Mouse (Mus musculus): ENCODE measurements around the gene Atad5. TPM values are rescaled to one million over a fixed set of nuclear protein-coding genes. Genes with fewer than 3 reads are reported as not detected.
"Not testable (repeated sequence)": the region's sequence is repeated elsewhere in the genome, so short reads cannot be mapped to it uniquely, and the experiment has no call there.

Atad5 gene
- polyA plus RNA-seq, 1 experiment from 2014 or later, result 4.9 TPM

- Histone ChIP-seq H3K4me1 (replicated peaks; ENCODE audit: insufficient read depth, low read length) (no peaks in the 10 kb centered on the region), H3K9ac (ENCODE audit: low read depth, low read length) (no peak overlapping the region), H3K9me3 (replicated peaks; ENCODE audit: low read length) (no peaks in the 10 kb centered on the region), H3K36me3 (ENCODE audit: insufficient read depth, low read length) (no peaks in the 10 kb centered on the region), H3K27ac (no peak overlapping the region), H3K4me2 (ENCODE audit: low read length) (no peak overlapping the region), H3K4me3 (replicated peaks; ENCODE audit: low read depth, low read length) (no peak overlapping the region), H3K27me3 (ENCODE audit: insufficient read depth, low read length) (no peaks in the 10 kb centered on the region)
- 83% methylated on average over 8 of the region's 8 CpGs for WGBS
- DNase-seq (ENCODE audit: low spot score), result no peak
- no peak for ATAC-seq (replicated peaks; ENCODE audit: low FRiP score, low read depth)
- TF ChIP-seq CTCF (IDR thresholded peaks at IDR 0.05; ENCODE audit: low read depth), result no peak
Observed at GRCm38 (mm10) chr11:80178316-80178715, 89.1 kb downstream of the Atad5 start.

- H3K4me2 ChIP-seq (ENCODE audit: low read length), result no peak overlapping the region
- no peaks in the 10 kb centered on the region for H3K36me3 ChIP-seq (ENCODE audit: insufficient read depth, low read length)
- TF ChIP-seq CTCF (IDR thresholded peaks at IDR 0.05; ENCODE audit: low read depth), result peak; percentile 26; the same call in 1 of the 2 replicates
- H3K27ac ChIP-seq, result no peak overlapping the region
- no peaks in the 10 kb centered on the region for H3K9me3 ChIP-seq (replicated peaks; ENCODE audit: low read length)
- no peaks in the 10 kb centered on the region for H3K27me3 ChIP-seq (ENCODE audit: insufficient read depth, low read length)
- no peak overlapping the region for H3K4me3 ChIP-seq (replicated peaks; ENCODE audit: low read depth, low read length)
- DNase-seq (ENCODE audit: low spot score) (no peak), ATAC-seq (replicated peaks; ENCODE audit: low FRiP score, low read depth) (no peak)
- H3K9ac ChIP-seq (ENCODE audit: low read depth, low read length), result no peak overlapping the region
- H3K4me1 ChIP-seq (replicated peaks; ENCODE audit: insufficient read depth, low read length), result no peaks in the 10 kb centered on the region
- WGBS, result 67% methylated on average over 5 of the region's 5 CpGs
Observed at GRCm38 (mm10) chr11:80181021-80181749, 92.0 kb downstream of the Atad5 start.

GRCm38 (mm10) chr11:80183054-80183704 is 94.0 kb downstream of the Atad5 start:
- peak overlapping the region; percentile 85 for H3K4me2 ChIP-seq (ENCODE audit: low read length)
- H3K36me3 ChIP-seq (ENCODE audit: insufficient read depth, low read length); H3K27me3 ChIP-seq (ENCODE audit: insufficient read depth, low read length); H3K4me1 ChIP-seq (replicated peaks; ENCODE audit: insufficient read depth, low read length); H3K9me3 ChIP-seq (replicated peaks; ENCODE audit: low read length); DNase-seq (ENCODE audit: low spot score): not testable (repeated sequence)
- WGBS, result 44% methylated on average over 12 of the region's 12 CpGs
- H3K9ac ChIP-seq (ENCODE audit: low read depth, low read length), result peak overlapping the region; percentile 76; the same call in 1 of the 2 replicates
- peak overlapping the region; percentile 61 for H3K4me3 ChIP-seq (replicated peaks; ENCODE audit: low read depth, low read length)
- ATAC-seq (replicated peaks; ENCODE audit: low FRiP score, low read depth), result peak; percentile 67
- TF ChIP-seq CTCF (IDR thresholded peaks at IDR 0.05; ENCODE audit: low read depth), result peak; percentile 55
- peak overlapping the region; percentile 88; the same call in 1 of the 2 replicates for H3K27ac ChIP-seq

- DNase-seq (ENCODE audit: low spot score), result peak; percentile 97
- no peak for TF ChIP-seq CTCF (IDR thresholded peaks at IDR 0.05; ENCODE audit: low read depth)
- H3K36me3 ChIP-seq (ENCODE audit: insufficient read depth, low read length), result no peaks in the 10 kb centered on the region
- ATAC-seq (replicated peaks; ENCODE audit: low FRiP score, low read depth), result peak; percentile 96
- no peaks in the 10 kb centered on the region for H3K27me3 ChIP-seq (ENCODE audit: insufficient read depth, low read length)
- H3K27ac ChIP-seq, result peak within 1 kb of the TSS; percentile 88
- peak within 1 kb of the TSS; percentile 85 for H3K4me2 ChIP-seq (ENCODE audit: low read length)
- no peaks in the 10 kb centered on the region for H3K9me3 ChIP-seq (replicated peaks; ENCODE audit: low read length)
- H3K4me3 ChIP-seq (replicated peaks; ENCODE audit: low read depth, low read length), result peak within 1 kb of the TSS; percentile 61
- WGBS, result under 1% methylated on average over 33 of the region's 33 CpGs
- peak within 1 kb of the TSS; percentile 76 for H3K9ac ChIP-seq (ENCODE audit: low read depth, low read length)
- H3K4me1 ChIP-seq (replicated peaks; ENCODE audit: insufficient read depth, low read length), result no peaks in the 10 kb centered on the region
Observed at GRCm38 (mm10) chr11:80183705-80184255, 94.6 kb downstream of the Atad5 start, which contains the start of gene Rnf135. TSS of gene Rnf135 (plus strand) at chr11:80183851.

- H3K27ac ChIP-seq, result peak overlapping the region; percentile 88; the same call in 1 of the 2 replicates
- H3K9ac ChIP-seq (ENCODE audit: low read depth, low read length), result peak overlapping the region; percentile 76
Observed at GRCm38 (mm10) chr11:80184531-80185071, 95.4 kb downstream of the Atad5 start.

More at GRCm38 (mm10) chr11:80184531-80185071, 95.4 kb downstream of the Atad5 start:
- 86% methylated on average over 6 of the region's 6 CpGs for WGBS
- Histone ChIP-seq H3K9me3 (replicated peaks; ENCODE audit: low read length) (no peaks in the 10 kb centered on the region), H3K4me3 (replicated peaks; ENCODE audit: low read depth, low read length) (peak overlapping the region; percentile 61), H3K27me3 (ENCODE audit: insufficient read depth, low read length) (no peaks in the 10 kb centered on the region), H3K4me1 (replicated peaks; ENCODE audit: insufficient read depth, low read length) (no peaks in the 10 kb centered on the region), H3K4me2 (ENCODE audit: low read length) (peak overlapping the region; percentile 85), H3K36me3 (ENCODE audit: insufficient read depth, low read length) (no peaks in the 10 kb centered on the region)
- no peak for DNase-seq (ENCODE audit: low spot score)
- no peak for TF ChIP-seq CTCF (IDR thresholded peaks at IDR 0.05; ENCODE audit: low read depth)
- ATAC-seq (replicated peaks; ENCODE audit: low FRiP score, low read depth), result no peak

Other genes starting within 250 kb of the Atad5 start
- gene Utp6, start 127.0 kb upstream of the Atad5 start, polyA plus RNA-seq (2015; fragmentation: Nextera tagmentation; extraction: Ambion mirVana), result 33.1 and 34.7 TPM in 2 replicates
- 14.5 and 15.2 TPM in 2 replicates for gene Suz12, start 96.3 kb upstream of the Atad5 start, polyA plus RNA-seq (2015; fragmentation: Nextera tagmentation; extraction: Ambion mirVana)
- 26.5 and 26.9 TPM in 2 replicates for gene Crlf3, start 8.4 kb upstream of the Atad5 start, polyA plus RNA-seq (2015; fragmentation: Nextera tagmentation; extraction: Ambion mirVana)
- 35.9 and 36.5 TPM in 2 replicates for gene Tefm, start 52.8 kb downstream of the Atad5 start, polyA plus RNA-seq (2015; fragmentation: Nextera tagmentation; extraction: Ambion mirVana)
- gene Adap2, start 64.7 kb downstream of the Atad5 start, polyA plus RNA-seq (2015; fragmentation: Nextera tagmentation; extraction: Ambion mirVana), result 3.6 and 4.3 TPM in 2 replicates
- gene Rnf135, start 94.5 kb downstream of the Atad5 start, polyA plus RNA-seq (2015; fragmentation: Nextera tagmentation; extraction: Ambion mirVana), result 11.8 and 12.9 TPM in 2 replicates
- gene Rhot1, start 119.6 kb downstream of the Atad5 start, polyA plus RNA-seq (2015; fragmentation: Nextera tagmentation; extraction: Ambion mirVana), result 46.4 and 48.1 TPM in 2 replicates
- 1.5 and 2.1 TPM in 2 replicates for gene Rhbdl3, start 211.5 kb downstream of the Atad5 start, polyA plus RNA-seq (2015; fragmentation: Nextera tagmentation; extraction: Ambion mirVana)